Mouse (Mus musculus): ENCODE measurements around the gene Robo1.

The Robo1 gene

DNA sequence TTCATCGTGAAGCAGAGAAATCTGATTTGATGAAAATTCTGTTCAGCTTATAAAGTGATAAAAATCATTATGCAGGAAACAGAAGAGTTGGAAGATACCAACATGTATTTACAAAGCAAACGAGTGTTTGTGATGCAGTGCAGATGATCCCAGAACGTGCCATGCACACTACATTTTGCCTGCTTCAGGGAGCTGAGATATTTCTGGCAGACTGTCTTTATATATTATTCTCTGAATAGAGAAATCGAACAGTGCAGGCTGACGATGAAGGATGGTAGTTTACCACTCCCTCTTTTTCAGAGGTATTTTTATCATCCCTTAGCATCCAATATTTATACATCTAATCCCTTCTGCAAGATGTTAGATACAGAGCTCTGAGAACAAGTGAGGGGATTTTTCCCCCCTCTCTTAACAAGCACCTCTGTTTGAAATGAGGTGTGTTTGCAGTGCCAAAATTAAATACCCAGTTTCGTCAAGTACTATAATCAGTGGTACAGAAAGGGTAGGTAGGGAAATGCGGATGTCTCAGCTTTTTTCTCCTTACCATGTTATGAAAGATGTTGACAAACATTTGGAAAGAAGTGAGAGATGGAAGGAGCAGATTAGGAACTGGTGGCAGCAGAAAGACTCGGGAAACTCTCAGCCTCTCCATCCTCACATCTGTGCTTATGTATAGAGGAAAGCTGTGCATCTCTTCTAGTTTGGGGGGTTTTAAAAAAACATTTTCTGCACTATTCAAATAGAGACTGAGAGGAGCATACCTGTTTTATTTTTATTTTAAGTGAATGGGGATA lies at the start of gene Robo1:
Robo1 (plus strand) TSS at position 770 of the 794 bp plus-strand sequence.
- no peak for DNase-seq (ENCODE audit: low spot score)

DNA sequence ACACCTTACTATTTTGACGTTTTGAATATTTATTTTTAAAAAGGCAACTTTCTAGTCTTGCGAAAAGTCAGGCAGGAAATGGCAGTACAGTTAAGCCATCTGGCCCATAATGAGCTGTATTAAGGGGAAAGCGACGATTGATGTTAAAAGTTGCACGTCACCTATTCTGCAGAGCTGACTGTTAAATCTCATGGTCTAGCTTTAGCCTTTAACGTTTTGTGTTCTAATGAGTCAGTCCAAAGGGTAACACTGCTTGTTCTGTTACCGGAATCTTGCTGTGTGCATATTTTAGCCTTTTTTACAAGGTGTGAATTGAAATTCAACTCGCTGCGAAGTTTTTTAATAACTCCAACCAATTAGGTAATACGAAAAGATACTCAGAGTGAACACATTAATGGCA lies 40.3 kb upstream of the Robo1 start:
- no peak for DNase-seq (ENCODE audit: low spot score)

DNA sequence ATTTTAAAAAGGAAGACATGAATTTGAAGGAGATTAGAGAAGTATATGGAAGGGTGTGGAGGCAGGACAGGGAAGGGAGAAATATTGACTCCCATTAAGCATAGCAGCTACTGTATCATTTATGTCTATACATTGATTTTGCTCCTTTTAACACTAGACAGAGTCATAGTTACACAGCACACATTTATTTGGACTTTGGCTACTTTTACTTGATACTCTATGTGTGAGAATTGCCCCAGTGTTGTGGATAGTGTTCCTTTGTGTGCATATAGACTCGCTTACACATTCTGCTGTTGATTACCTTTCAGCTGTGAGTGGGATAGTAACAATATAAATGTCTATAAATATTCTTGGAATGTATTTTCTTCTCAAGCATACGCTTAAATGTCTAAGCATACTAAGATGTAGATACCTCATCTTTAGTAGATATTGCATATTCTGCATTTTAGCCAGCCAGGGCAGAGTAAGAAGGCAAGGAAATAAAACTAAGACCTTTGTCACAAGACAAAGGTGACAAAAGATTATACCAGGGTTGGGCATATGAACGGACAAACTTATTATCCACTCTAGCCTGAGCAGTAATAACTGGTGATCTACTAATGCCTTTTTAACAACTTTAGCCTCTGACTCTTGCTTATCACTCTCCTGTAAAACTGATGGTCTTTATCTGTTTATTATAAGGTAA lies 31.6 kb upstream of the Robo1 start:
- no peak for DNase-seq (ENCODE audit: low spot score)

- no peak for DNase-seq (ENCODE audit: low spot score)
Measured at GRCm38 (mm10) chr16:72308331-72308668, 194 bp downstream of the Robo1 start.

GRCm38 (mm10) chr16:72327321-72327720 lies 19.2 kb downstream of the Robo1 start:
- no peak for DNase-seq (ENCODE audit: low spot score)

GRCm38 (mm10) chr16:72328579-72328978 lies 20.5 kb downstream of the Robo1 start:
- no peak for DNase-seq (ENCODE audit: low spot score)

GRCm38 (mm10) chr16:72337757-72338156 lies 29.7 kb downstream of the Robo1 start:
- DNase-seq (ENCODE audit: low spot score): no peak

DNA sequence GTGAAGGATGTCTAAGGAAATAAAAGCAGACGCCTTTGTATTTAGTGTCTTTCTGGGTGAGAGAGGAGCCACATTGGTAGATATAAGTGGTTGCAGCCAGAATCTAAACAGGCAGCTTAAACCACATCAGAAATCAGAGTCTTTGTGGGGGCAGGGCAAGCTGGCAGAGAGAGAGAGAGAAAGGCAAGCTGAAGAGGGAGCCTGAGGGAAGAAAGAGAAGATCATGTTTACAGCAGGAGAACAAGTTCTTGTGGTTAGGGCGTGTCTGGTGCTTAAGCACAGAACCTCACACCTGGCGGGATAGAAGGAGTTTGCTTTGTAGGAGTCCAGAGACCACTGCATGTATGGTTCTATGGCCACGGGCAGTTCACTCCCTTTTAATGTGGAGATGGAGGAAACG lies 42.3 kb downstream of the Robo1 start:
- no peak for DNase-seq (ENCODE audit: low spot score)

- peak; percentile 8 for DNase-seq (ENCODE audit: low spot score)
Measured at GRCm38 (mm10) chr16:72356515-72357357, 48.6 kb downstream of the Robo1 start.

- DNase-seq (ENCODE audit: low spot score): no peak
Measured at GRCm38 (mm10) chr16:72376896-72377295, 68.8 kb downstream of the Robo1 start.

GRCm38 (mm10) chr16:72381819-72382218 lies 73.7 kb downstream of the Robo1 start:
- no peak for DNase-seq (ENCODE audit: low spot score)

DNA sequence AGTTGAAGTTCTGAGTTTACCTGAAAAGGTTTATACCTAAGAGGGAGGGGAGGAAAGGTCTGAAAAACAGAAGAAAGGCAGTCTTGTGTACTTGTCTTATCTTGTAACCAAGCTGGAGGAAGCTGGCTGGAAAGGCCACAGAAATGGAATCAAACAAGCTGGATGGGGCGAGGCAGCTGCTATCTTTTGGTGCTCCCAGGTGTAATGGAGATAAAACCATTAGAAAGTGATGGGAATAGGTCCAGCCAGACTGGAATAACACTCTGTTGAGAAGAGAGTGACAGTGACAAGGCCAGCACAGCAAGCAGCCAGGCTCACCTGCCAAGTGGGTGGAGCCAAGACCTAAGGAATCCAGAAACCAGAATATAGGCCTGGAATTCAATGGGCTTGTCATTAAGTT lies 75.5 kb downstream of the Robo1 start:
- no peak for DNase-seq (ENCODE audit: low spot score)

- DNase-seq (ENCODE audit: low spot score): no peak
Measured at GRCm38 (mm10) chr16:72393512-72393911, 85.4 kb downstream of the Robo1 start.

DNA sequence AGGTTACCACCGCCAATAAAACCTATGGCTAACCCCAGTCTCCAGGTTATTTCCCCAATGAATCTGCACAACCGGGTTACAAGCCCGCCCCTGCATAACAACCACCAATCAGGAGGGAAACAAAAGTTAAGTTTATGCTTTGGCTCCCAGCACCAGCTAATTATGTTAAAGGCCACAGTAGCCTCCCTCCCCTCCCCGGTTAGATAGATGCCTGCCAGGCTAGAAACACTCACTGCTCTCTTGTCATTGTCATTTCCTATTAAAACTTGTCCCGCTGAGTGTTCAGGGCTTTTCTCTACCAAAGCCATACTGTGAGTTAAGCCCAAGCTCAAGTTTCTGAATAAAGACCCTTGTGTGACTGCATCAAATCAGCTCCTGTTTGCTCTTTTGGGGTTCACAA lies 90.7 kb downstream of the Robo1 start:
- DNase-seq (ENCODE audit: low spot score): no peak

- no peak for DNase-seq (ENCODE audit: low spot score)
Measured at GRCm38 (mm10) chr16:72402381-72402780, 94.3 kb downstream of the Robo1 start.

DNA sequence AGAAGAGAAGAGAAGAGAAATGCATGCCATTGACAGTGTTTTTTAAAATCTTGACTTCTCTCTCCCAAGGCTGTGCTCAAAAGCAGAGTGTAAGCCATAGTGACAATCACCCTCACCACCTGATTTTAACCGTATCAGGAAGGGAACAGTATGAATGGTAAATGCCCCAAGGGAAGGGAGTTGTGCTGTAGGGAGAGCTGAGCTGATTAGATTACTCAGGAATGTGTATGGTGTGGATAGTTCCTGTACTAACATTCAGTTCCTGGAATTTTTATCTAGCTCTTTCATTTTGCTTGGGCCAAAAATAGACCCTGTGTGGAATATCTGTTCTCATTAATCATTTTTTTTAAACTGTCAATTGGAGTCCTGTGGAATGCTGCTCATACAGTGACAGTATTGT lies 101.7 kb downstream of the Robo1 start:
- DNase-seq (ENCODE audit: low spot score): no peak

DNA sequence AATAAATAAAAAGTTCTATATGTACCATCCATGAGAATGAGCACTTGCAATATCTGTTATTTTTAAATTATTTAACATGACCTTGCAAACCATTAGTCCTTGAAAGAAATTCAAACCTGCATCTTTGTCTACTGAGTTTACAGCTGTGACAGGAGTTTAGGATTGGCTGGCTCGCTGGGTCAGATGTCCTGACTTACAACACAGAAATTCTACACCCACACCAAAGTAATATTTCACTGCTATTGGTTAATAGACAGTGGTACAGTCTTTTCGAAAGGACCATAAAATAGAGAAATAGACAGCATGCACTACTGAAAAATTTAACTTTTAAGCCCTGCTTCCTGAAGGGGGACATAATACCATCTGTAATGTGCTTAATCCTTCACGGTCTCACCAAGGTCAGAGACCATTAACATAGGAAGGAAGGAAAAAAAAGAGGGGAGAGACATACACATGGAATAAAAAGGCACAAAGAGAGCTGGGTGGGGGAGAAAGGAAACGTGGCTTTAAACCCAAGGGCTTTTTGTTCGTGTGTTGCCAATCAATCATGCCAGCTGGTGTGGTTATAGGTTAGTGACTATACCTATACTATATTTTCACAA lies 103.7 kb downstream of the Robo1 start:
- no peak for DNase-seq (ENCODE audit: low spot score)

GRCm38 (mm10) chr16:72412879-72413278 lies 104.8 kb downstream of the Robo1 start:
- no peak for DNase-seq (ENCODE audit: low spot score)

DNA sequence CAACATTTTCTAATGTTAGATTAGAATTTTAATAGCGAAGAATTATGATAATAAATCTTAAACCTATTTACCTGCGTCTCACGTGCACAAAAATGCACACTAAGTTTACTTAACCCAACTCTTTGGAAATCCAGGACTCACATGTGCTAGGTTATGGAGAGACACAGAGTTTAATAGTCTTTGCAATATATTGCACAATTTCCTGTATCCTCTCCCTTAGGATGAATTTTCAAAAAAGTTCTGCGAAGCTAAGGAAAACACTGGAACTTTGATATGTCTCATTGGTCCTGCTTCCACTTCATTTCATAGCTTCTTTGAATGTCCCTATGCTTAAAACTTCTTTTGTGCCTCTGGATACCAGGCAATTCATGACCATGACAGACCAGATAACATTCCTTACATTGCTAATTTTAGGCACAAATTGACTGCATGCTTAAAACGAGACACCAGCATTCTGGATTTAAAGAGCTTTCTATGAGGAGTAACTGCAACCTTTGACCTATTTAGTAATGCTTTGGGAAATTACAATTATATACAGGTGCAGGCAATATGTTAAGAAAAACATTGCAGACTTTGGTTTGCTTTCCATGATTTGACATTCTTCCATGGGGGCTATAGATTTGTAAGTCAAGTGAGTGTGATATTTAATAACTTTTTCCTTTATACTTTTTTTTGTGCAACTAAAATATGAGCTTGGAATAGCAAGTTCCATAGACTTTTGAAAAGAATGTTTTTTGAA lies 111.4 kb downstream of the Robo1 start:
- DNase-seq (ENCODE audit: low spot score): no peak

GRCm38 (mm10) chr16:72422426-72422825 lies 114.3 kb downstream of the Robo1 start:
- no peak for DNase-seq (ENCODE audit: low spot score)

DNA sequence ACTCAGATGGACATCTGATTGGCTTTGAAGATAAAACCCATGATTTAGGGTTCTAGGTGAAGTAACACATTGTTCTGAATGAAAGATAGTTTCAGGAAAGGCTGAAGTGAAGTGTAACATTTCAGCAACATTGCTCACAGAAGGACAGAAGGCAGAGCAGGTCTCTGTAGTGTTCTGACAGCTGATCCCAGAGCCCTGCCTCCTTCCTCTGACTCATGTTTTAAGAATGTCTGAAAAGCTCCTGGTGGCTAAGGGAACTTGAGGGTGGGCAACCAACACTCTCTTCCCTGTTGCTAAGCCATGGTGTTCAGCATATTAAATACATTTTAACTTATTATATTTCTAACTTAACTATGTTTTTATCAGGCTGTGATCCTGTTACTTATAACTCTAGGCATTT lies 126.3 kb downstream of the Robo1 start:
- no peak for DNase-seq (ENCODE audit: low spot score)
